In the genomic region with DNA sequence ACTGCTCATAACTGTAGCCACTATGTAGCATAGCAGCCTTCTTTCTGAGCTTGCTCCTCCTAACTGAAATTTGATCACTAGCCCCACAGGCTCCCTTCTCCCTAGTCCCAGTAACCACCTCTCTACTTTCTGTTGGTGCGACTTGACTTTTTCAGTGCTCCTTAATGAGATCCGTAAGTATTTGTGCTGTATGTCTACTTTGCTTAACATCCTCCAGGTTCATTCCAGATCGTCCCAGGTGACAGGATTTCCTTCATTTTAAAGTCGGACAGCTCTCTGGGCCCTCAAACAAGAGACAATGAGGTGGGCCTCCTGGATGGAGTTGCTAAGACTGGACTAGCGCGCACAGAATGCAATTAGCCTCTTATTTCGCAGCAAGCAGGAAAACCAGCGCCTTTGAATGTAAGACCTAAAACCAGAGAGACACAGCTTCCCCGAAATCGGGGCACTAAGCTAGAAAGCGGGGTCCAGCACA, we compare ENCODE assay signal across 8 mouse cellular contexts. TPM values are rescaled to one million over a fixed set of nuclear protein-coding genes. Genes with fewer than 3 reads are reported as not detected.
A peak's percentile ranks its signal among the peaks of the same experiment; 100 is the strongest.
DNase-seq lines count a peak whose midpoint lies in the region; ATAC-seq and TF ChIP-seq lines count a peak whose summit lies in the region.

No protein-coding gene starts in this region.

- no peak for TF ChIP-seq CTCF in embryonic fibroblast, embryonic 13.5 days (IDR thresholded peaks at IDR 0.05; ENCODE audit: borderline replicate concordance, insufficient read depth, low read length)

- no peaks in the 10 kb centered on the region for H3K27me3 ChIP-seq in erythroblast, embryonic 14.5 days (ENCODE audit: control insufficient read depth)
- H3K27me3 ChIP-seq in kidney, embryonic 16.5 days (ENCODE audit: insufficient read depth, low read length), result no peaks in the 10 kb centered on the region

- peak overlapping the region; percentile 92 for H3K27ac ChIP-seq in embryonic fibroblast, embryonic 13.5 days (ENCODE audit: insufficient read depth, low read length)
- H3K27ac ChIP-seq in kidney, embryonic 16.5 days (ENCODE audit: low read length), result peak overlapping the region; percentile 99

- no peaks in the 10 kb centered on the region for H3K36me3 ChIP-seq in erythroblast, embryonic 14.5 days (ENCODE audit: control insufficient read depth)
- H3K36me3 ChIP-seq in kidney, embryonic 16.5 days (ENCODE audit: insufficient read depth, low read length), result peaks cover 7% of the 10 kb centered on the region; the same call in 1 of the 2 replicates

- peak overlapping the region; percentile 79 for H3K4me3 ChIP-seq in erythroblast, embryonic 14.5 days (replicated peaks)
- H3K4me3 ChIP-seq in embryonic fibroblast, embryonic 13.5 days (ENCODE audit: insufficient read depth, low read length), result peak overlapping the region; percentile 88
- H3K4me3 ChIP-seq in kidney, embryonic 16.5 days (ENCODE audit: low read length), result peak overlapping the region; percentile 73

- WGBS in kidney, embryonic 16.5 days, result under 1% methylated on average over 11 of the region's 11 CpGs

- TF ChIP-seq POLR2A in embryonic fibroblast, embryonic 13.5 days (IDR thresholded peaks at IDR 0.05; ENCODE audit: low read depth, low read length), result peak; percentile 66; the same call in 1 of the 2 replicates

- peak overlapping the region; percentile 89 for H3K9ac ChIP-seq in kidney, embryonic 16.5 days (replicated peaks; ENCODE audit: low read length)

- peak; percentile 4 for DNase-seq in retina, adult 2 months (ENCODE audit: low read depth, low spot score)
- DNase-seq in retina, postnatal 1 day, result no peak
- peak; percentile 64 for DNase-seq in naive thymus-derived CD4-positive, alpha-beta T cell, adult 2 months (ENCODE audit: low read depth)
- no peak for DNase-seq in thymus, adult 18-20 months

- H3K4me2 ChIP-seq in kidney, embryonic 16.5 days (replicated peaks; ENCODE audit: low read depth, low read length), result peak overlapping the region; percentile 76

- ATAC-seq in erythroblast, adult 5-6 weeks (replicated peaks; ENCODE audit: low FRiP score, poor library complexity, severe bottlenecking), result no peak
- no peak; the same call in 1 of the 2 replicates for ATAC-seq in kidney, embryonic 16.5 days (ENCODE audit: low FRiP score, low TSS enrichment)

- H3K4me1 ChIP-seq in erythroblast, embryonic 14.5 days (ENCODE audit: control insufficient read depth), result peaks cover 19% of the 10 kb centered on the region
- no peaks in the 10 kb centered on the region for H3K4me1 ChIP-seq in embryonic fibroblast, embryonic 13.5 days (ENCODE audit: control insufficient read depth, insufficient read depth, low read length)
- H3K4me1 ChIP-seq in kidney, embryonic 16.5 days (ENCODE audit: insufficient read depth, low read length), result peaks cover 25% of the 10 kb centered on the region

- no peaks in the 10 kb centered on the region for H3K9me3 ChIP-seq in erythroblast, embryonic 14.5 days (ENCODE audit: control insufficient read depth, low read length)
- peaks cover 5% of the 10 kb centered on the region; the same call in 1 of the 2 replicates for H3K9me3 ChIP-seq in kidney, embryonic 16.5 days (ENCODE audit: low read length)

RNA-seq across cellular contexts. Expression of a gene that starts 19.6 kb away (rescaled TPM):
- polyA plus RNA-seq in erythroblast, embryonic 14.5 days (2012), result 0.08 and 0.24 TPM in 2 replicates
- total RNA-seq in erythroblast, adult 5-6 weeks (2015; ENCODE audit: low replicate concordance), result 8.8 and 10.4 TPM in 2 replicates
- total RNA-seq in erythroblast, adult 5-6 weeks (2017; ENCODE audit: low replicate concordance), result 10.7 and 12.4 TPM in 2 replicates
- polyA plus RNA-seq in embryonic fibroblast, embryonic 13.5 days (2011; ENCODE audit: insufficient read length, low read depth, missing spikeins), result 70.3 and 81.6 TPM in 2 replicates
- 123 and 127 TPM in 2 replicates for polyA plus RNA-seq in kidney, embryonic 16.5 days (2015; fragmentation: Nextera tagmentation; extraction: Ambion mirVana)

Comparison
In these comparisons a context has a peak if more than half of its experiments do, and no peak if none do; other contexts are left out.
1. DNase-seq: peak in retina, adult 2 months (single experiment) and naive thymus-derived CD4-positive, alpha-beta T cell, adult 2 months (single experiment); none in retina, postnatal 1 day (single experiment) and thymus, adult 18-20 months (0 of 2).
2. RNA of a gene that starts 19.6 kb away (polyA plus RNA-seq): 123 to 127 TPM in kidney, embryonic 16.5 days and 70.3 to 81.6 TPM in embryonic fibroblast, embryonic 13.5 days; 0.08 to 0.24 TPM in erythroblast, embryonic 14.5 days; every median in the first group is over 10 times any median in the second.
3. Peak in every context shown above with its lines, with median percentiles within 50 percentile points of each other: H3K4me3 ChIP-seq.